Mouse (Mus musculus) stomach, embryonic 14.5 days (tissue): Measurements from ENCODE around the gene Grm2. TPM values are rescaled to one million over a fixed set of nuclear protein-coding genes. Genes with fewer than 3 reads are reported as not detected.

ENCODE experiments used
- ATAC-seq: fragments of 200-750 bp; cut with Nextera tagmentation; 2 replicates; pipeline ENCODE4 v1.8.0; 2017; ENCODE audit warnings: low read depth, moderate TSS enrichment; ENCODE audit not compliant: insufficient number of reproducible peaks, insufficient read depth, low FRiP score
- H3K27ac ChIP-seq: fragments of 300-500 bp; sonication (generic); 2 replicates; pipeline ENCODE4 v1.5.1; 2014; ENCODE audit warnings: mild to moderate bottlenecking, low read length, moderate library complexity, mixed read lengths
- H3K27me3 ChIP-seq: fragments of 300-500 bp; sonication (generic); 2 replicates; pipeline ENCODE4 v1.6.1; 2014; ENCODE audit warnings: low read length, control low read depth, mixed read lengths; ENCODE audit not compliant: control insufficient read depth, insufficient read depth
- H3K36me3 ChIP-seq: fragments of 300-500 bp; sonication (generic); 2 replicates; pipeline ENCODE4 v1.6.1; 2014; ENCODE audit warnings: mild to moderate bottlenecking, control low read depth, low read length, moderate library complexity, mixed read lengths; ENCODE audit not compliant: control insufficient read depth, insufficient read depth
- H3K4me1 ChIP-seq: fragments of 300-500 bp; sonication (generic); 2 replicates; pipeline ENCODE4 v1.6.1; 2014; ENCODE audit warnings: low read length, control low read depth, mixed read lengths; ENCODE audit not compliant: control insufficient read depth, insufficient read depth
- H3K4me2 ChIP-seq: fragments of 300-500 bp; sonication (generic); replicated peaks from 2 replicates; pipeline ENCODE4 v1.6.1; 2014; ENCODE audit warnings: low read depth, low read length, control low read depth
- H3K4me3 ChIP-seq: fragments of 300-500 bp; sonication (generic); 2 replicates; pipeline ENCODE4 v1.5.1; 2014; ENCODE audit warnings: low read depth, low read length, control low read depth
- H3K9ac ChIP-seq: fragments of 300-500 bp; sonication (generic); replicated peaks from 2 replicates; pipeline ENCODE4 v1.6.1; 2014; ENCODE audit warnings: low read depth, mild to moderate bottlenecking, control low read depth, low read length, moderate library complexity, mixed read lengths
- H3K9me3 ChIP-seq: fragments of 300-500 bp; sonication (generic); 2 replicates; pipeline ENCODE4 v1.6.1; 2016; ENCODE audit warnings: low read depth, low read length, control low read depth; ENCODE audit not compliant: control insufficient read depth
- WGBS: fragments of 180-500 bp; shearing (Covaris S2); extraction: QIAGEN DNeasy Blood & Tissue Kit; methylation state at CpG from one replicate; pipeline ENCODE4 v1.1.7; 2014; 5-methylcytosine and 5-hydroxymethylcytosine counted together
- polyA plus RNA-seq: library from polyadenylated mRNA; unstranded; fragments of >200 nt; fragmentation: Nextera tagmentation; extraction: Ambion mirVana; gene quantifications from 2 replicates; pipeline ENCODE4 v1.2.1, GENCODE M21; 2014

Grm2 gene
- polyA plus RNA-seq, 1 experiment from 2014 or later: not detected

- peaks cover 29% of the 10 kb centered on the region; the same call in 1 of the 2 replicates for H3K36me3 ChIP-seq
- WGBS: 78% methylated on average over 6 of the region's 6 CpGs
- H3K9ac ChIP-seq: no peak overlapping the region
- H3K9me3 ChIP-seq: no peaks in the 10 kb centered on the region
- no peak overlapping the region for H3K4me3 ChIP-seq
- no peaks in the 10 kb centered on the region for H3K4me1 ChIP-seq
- no peaks in the 10 kb centered on the region for H3K27me3 ChIP-seq
- no peak for ATAC-seq
- H3K4me2 ChIP-seq: no peak overlapping the region
- no peak overlapping the region for H3K27ac ChIP-seq
Observed at GRCm38 (mm10) chr9:106663200-106663599, 7.3 kb upstream of the Grm2 start.

GRCm38 (mm10) chr9:106659935-106660334 lies 4.1 kb upstream of the Grm2 start:
- WGBS: 90% methylated on average over 1 of the region's 1 CpGs
- Histone ChIP-seq H3K27me3 (peaks cover 1% of the 10 kb centered on the region; the same call in 1 of the 2 replicates), H3K9me3 (no peaks in the 10 kb centered on the region), H3K4me1 (no peaks in the 10 kb centered on the region), H3K4me2 (no peak overlapping the region), H3K36me3 (peaks cover 22% of the 10 kb centered on the region; the same call in 1 of the 2 replicates), H3K4me3 (no peak overlapping the region), H3K27ac (no peak overlapping the region), H3K9ac (no peak overlapping the region)
- ATAC-seq: no peak

GRCm38 (mm10) chr9:106659441-106659840 lies 3.6 kb upstream of the Grm2 start:
- Histone ChIP-seq H3K27me3 (peaks cover 6% of the 10 kb centered on the region; the same call in 1 of the 2 replicates), H3K9ac (no peak overlapping the region), H3K27ac (no peak overlapping the region), H3K36me3 (peaks cover 22% of the 10 kb centered on the region; the same call in 1 of the 2 replicates), H3K4me3 (no peak overlapping the region), H3K4me2 (no peak overlapping the region), H3K4me1 (no peaks in the 10 kb centered on the region), H3K9me3 (no peaks in the 10 kb centered on the region)
- ATAC-seq: no peak
- WGBS: 72% methylated on average over 7 of the region's 7 CpGs

GRCm38 (mm10) chr9:106657592-106657991 lies 1.7 kb upstream of the Grm2 start:
- Histone ChIP-seq H3K36me3 (peaks cover 22% of the 10 kb centered on the region; the same call in 1 of the 2 replicates), H3K4me2 (no peak overlapping the region), H3K4me1 (no peaks in the 10 kb centered on the region), H3K9ac (no peak overlapping the region), H3K4me3 (no peak overlapping the region), H3K9me3 (no peaks in the 10 kb centered on the region), H3K27me3 (peaks cover 9% of the 10 kb centered on the region; the same call in 1 of the 2 replicates), H3K27ac (no peak overlapping the region)
- 34% methylated on average over 5 of the region's 5 CpGs for WGBS
- ATAC-seq: no peak

- H3K9ac ChIP-seq: no peak overlapping the region
- H3K4me2 ChIP-seq: no peak overlapping the region
- WGBS: 44% methylated on average over 5 of the region's 5 CpGs
- peaks cover 9% of the 10 kb centered on the region; the same call in 1 of the 2 replicates for H3K27me3 ChIP-seq
- no peaks in the 10 kb centered on the region for H3K4me1 ChIP-seq
- H3K4me3 ChIP-seq: no peak overlapping the region
- no peak overlapping the region for H3K27ac ChIP-seq
- H3K36me3 ChIP-seq: peaks cover 19% of the 10 kb centered on the region; the same call in 1 of the 2 replicates
- no peaks in the 10 kb centered on the region for H3K9me3 ChIP-seq
- ATAC-seq: no peak
Observed at GRCm38 (mm10) chr9:106656820-106657219, 938 bp upstream of the Grm2 start.

- no peak overlapping the region for H3K27ac ChIP-seq
- no peaks in the 10 kb centered on the region for H3K36me3 ChIP-seq
- H3K4me1 ChIP-seq: no peaks in the 10 kb centered on the region
- no peaks in the 10 kb centered on the region for H3K9me3 ChIP-seq
- H3K27me3 ChIP-seq: peaks cover 9% of the 10 kb centered on the region; the same call in 1 of the 2 replicates
- no peak overlapping the region for H3K4me3 ChIP-seq
- 48% methylated on average over 1 of the region's 1 CpGs for WGBS
- no peak overlapping the region for H3K4me2 ChIP-seq
- no peak overlapping the region for H3K9ac ChIP-seq
- ATAC-seq: no peak
Observed at GRCm38 (mm10) chr9:106652720-106653119, 3.2 kb downstream of the Grm2 start.

- Histone ChIP-seq H3K36me3 (no peaks in the 10 kb centered on the region), H3K9me3 (no peaks in the 10 kb centered on the region), H3K9ac (no peak overlapping the region), H3K4me3 (no peak overlapping the region), H3K4me1 (no peaks in the 10 kb centered on the region), H3K27me3 (no peaks in the 10 kb centered on the region), H3K27ac (no peak overlapping the region), H3K4me2 (no peak overlapping the region)
- ATAC-seq: no peak
- WGBS: 58% methylated on average over 27 of the region's 27 CpGs
Observed at GRCm38 (mm10) chr9:106647226-106647625, 8.7 kb downstream of the Grm2 start.

- Histone ChIP-seq H3K4me1 (no peaks in the 10 kb centered on the region), H3K27ac (no peak overlapping the region), H3K36me3 (no peaks in the 10 kb centered on the region), H3K4me2 (no peak overlapping the region), H3K27me3 (no peaks in the 10 kb centered on the region), H3K9ac (no peak overlapping the region), H3K4me3 (no peak overlapping the region), H3K9me3 (no peaks in the 10 kb centered on the region)
- ATAC-seq: no peak
- 79% methylated on average over 9 of the region's 9 CpGs for WGBS
Observed at GRCm38 (mm10) chr9:106645684-106646271, 10.1 kb downstream of the Grm2 start.

- no peak for ATAC-seq
Observed at GRCm38 (mm10) chr9:106643787-106644186, 12.1 kb downstream of the Grm2 start.

More at GRCm38 (mm10) chr9:106643787-106644186, 12.1 kb downstream of the Grm2 start:
- H3K4me3 ChIP-seq: no peak overlapping the region
- H3K4me1 ChIP-seq: no peaks in the 10 kb centered on the region
- no peak overlapping the region for H3K27ac ChIP-seq
- no peak overlapping the region for H3K9ac ChIP-seq
- H3K27me3 ChIP-seq: no peaks in the 10 kb centered on the region
- no peak overlapping the region for H3K4me2 ChIP-seq
- H3K36me3 ChIP-seq: no peaks in the 10 kb centered on the region
- no peaks in the 10 kb centered on the region for H3K9me3 ChIP-seq
- 64% methylated on average over 6 of the region's 6 CpGs for WGBS
